Mouse (Mus musculus): ENCODE measurements around the gene Itpr1. TPM values are rescaled to one million over a fixed set of nuclear protein-coding genes. Genes with fewer than 3 reads are reported as not detected.

Itpr1 gene
- total RNA-seq, 2 experiments from 2014 or later = 39.1 to 46.2 TPM

DNA sequence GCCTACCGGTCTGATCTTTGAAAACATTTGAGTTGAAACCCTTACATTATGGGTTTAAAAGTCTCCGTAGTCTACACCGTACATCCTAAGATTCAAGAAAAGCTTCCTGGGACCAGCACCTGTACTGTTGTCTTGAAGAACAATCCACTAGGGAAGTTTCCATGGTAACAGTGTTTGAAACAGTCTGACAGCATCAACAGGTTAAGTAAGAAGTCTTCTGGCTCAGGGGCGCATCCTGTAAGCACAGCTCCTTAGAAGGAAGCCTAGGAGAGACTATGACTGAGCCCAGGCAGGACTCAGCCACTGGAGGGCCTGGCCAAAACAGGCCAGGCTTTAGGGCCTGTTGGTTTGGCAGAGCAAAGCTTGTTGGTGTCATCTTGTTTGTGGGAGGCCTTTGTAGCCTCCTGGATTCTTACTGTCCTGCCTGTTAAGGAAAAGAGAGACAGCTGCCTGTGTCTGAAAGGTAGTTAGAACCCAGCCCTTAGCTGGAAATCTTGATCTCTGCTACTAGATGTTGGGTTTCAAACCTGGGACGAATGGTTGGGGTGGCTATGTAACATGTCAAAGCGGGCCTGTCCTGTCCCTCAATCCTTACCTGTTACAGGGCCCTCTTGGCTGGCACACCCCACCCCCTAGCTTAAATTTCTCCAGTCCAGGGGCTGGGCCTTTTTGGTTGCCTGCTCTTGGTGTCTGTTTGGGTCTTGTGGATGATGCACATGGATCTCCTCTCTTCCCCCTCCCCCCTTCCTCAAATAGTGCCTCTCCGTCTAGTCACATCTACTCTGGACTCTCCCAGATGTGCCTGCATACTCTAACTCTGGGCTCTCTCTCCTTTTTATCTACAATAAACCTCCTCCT, 242.3 kb downstream of the Itpr1 start:
- intact Hi-C loops (cut with DNase I) = loop anchor here (5.0 kb wide), 1 partner anchor 77 kb away; no protein-coding TSS in a partner anchor

DNA sequence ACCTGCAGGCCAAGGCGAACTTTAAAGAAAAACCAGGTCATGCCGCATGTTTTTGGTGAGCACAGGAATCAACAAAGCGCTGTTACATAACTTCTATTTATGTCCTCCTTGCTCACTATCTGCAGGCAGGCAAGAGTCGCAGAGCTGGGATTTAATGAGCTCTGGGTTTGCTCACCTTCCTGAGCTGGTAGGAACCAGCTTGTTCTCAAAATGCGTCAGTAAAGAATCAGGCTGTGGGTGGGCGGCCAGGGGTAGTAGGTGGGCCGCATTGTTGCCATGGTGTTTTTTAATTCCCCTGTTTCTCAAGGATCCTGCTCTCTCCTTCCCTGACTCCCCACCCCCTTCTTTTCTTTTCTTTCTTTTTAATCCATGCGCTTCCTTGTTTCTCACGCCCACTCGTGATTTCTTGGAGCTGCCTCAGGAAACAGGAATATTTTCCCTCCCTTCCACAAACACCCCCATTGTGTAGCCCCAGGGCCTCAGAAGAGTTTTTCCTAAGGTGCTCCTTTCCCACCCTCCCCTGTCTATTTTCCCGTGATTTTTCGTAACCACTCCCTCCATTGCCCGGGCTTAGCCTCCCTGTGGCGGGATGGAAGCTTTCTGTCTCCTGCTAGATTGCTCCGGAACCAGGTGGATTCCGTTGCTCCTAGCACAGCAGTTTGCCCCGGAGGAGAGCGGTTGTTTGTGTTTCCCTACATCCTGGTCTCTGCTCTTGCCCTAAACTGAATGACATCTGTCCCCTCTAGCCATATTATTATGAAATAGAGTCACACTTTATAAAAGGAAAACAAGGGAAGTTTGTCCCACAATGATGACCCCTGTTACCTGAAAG, 243.6 kb downstream of the Itpr1 start:
- intact Hi-C loops (cut with DNase I) = loop anchor here (1.0 to 5.0 kb wide), 3 partner anchors 31 to 205 kb away; no protein-coding TSS in a partner anchor
- peak; percentile 39 to 64 for DNase-seq

More for the DNA sequence above, 242.3 kb downstream of the Itpr1 start:
- no peak for DNase-seq

DNA sequence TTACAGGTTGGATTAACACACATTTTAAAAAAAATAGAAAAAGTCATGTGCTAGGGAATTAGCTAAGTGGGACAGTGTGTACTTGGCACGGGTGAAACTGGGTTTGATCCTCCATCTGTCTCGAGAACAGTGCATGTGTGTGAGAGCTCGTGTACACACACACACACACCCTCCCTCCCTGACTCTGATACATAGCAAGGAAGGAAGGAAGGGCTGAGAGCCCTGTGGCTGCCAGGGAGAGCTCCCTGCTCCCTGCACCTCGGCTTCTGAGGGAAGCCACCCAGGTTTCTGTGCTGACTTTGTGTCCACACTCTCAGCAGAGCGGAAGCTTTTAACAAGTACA, 244.1 kb downstream of the Itpr1 start:
- intact Hi-C loops (cut with DNase I) = loop anchor here (1.0 to 5.0 kb wide), 2 partner anchors 32 to 75 kb away; no protein-coding TSS in a partner anchor
- peak; percentile 40 to 55 for DNase-seq

DNA sequence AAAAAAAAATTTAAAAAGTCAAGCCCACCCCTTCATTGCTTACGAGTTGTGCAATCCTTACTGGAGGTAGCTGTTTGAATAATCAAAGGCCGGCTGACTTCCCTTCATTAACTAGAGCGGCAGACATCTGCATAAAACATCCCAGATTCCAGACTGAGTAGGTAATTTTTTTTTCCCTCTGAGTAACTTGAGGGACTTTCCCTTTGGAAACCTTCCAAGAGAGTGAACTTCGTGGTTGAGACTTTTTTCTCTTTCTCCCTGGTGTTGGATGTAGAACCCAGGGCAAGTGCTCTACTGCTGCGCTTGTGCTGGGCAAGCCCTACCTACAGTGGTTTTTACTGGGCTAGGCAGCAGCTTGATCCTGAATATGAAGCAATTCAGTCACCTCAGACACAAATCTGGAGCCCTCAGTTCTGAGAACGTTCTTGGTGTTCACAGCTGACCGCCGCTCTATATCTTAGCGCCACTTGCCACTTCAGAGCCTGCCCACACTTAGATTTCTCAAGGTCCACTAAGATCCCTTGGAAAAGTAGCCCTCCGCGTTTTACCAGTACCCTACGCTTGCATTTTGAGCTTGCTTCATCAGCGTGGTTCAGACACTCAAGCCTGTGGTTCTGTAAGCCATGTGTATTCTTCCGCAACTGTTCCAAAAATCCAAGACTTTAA, 244.8 kb downstream of the Itpr1 start:
- intact Hi-C loops (cut with DNase I) = loop anchor here (1.0 to 5.0 kb wide), 2 partner anchors 32 to 75 kb away; no protein-coding TSS in a partner anchor
- DNase-seq = peak in 1 of 2 experiments; percentile 46

DNA sequence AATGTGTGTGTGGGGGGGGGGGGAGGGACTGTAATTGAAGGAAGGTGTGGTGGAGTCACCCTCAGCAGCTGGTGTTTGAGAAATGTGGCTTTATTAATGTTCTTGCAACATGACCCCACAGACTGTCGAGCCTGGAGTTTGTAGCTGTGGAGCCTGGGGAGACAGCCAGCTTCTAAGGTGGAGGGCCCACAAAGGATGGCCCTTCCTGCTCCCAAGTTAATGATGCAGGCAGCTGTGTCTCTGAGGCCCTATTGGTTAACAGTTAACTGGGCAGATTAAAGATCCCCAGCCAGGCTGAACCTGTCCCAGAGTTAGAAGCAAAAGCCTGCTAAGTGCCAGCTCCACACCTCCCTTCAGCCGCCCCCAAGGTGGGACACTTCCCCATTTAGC, 245.3 kb downstream of the Itpr1 start:
- intact Hi-C loops (cut with DNase I) = loop anchor here (5.0 kb wide), 1 partner anchor 74 kb away; no protein-coding TSS in a partner anchor
- DNase-seq = peak in 1 of 2 experiments; percentile 41

DNA sequence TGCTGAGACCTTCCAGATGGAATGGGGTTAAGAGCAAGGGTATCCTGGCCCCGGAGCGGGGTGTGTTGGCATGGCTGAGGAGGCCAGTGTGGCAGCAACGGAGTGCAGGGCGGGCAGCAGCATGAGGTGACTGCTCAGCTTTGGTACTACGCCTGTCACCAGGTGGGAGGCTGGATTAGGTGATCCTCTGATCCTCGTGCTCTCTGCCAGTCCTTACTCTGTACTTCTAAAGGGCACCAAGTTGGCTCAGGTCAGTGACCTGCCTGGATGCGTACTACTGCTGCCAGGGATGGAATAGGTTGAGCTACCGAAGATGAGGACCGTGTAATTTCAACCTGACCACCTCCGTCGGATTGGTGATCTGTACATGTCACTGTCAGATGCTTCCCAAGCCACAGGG, 245.9 kb downstream of the Itpr1 start:
- DNase-seq = no peak
- intact Hi-C loops (cut with DNase I) = loop anchor here (5.0 kb wide), 1 partner anchor 73 kb away; no protein-coding TSS in a partner anchor

DNA sequence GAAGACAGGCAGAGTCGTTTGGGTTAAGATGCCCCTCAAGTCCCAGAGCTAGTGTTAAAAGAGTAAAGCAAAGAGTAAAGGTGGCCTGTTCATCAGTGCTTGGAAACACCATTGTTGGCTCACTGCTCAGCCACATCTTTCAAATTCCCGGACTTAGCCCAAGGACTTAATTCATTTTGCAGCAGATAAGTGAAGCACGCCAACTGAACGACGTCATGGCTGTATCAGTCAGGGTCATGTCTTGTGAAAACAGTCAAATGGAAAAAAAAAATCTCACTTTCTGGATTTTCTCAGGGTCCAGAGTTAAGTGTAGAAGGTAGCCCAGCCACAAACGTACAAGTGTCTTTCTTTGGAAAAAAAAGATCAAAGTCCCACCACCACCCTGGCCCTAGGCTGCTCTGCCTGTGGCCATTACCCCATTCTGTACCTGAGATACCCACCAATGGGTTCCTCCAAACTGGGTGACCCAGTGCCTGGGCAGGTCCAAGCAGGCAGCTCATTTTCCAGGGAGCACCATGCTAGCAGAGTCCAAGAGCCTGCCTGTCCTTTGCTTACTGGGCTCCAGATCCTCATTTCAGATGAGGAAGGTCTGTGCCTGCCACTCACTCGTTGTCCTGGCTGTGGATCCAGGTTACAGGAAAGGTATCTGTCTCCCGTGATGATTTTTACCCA, 251.5 kb downstream of the Itpr1 start:
- intact Hi-C loops (cut with DNase I) = no loop called here
- peak in 1 of 2 experiments; percentile 25 for DNase-seq

DNA sequence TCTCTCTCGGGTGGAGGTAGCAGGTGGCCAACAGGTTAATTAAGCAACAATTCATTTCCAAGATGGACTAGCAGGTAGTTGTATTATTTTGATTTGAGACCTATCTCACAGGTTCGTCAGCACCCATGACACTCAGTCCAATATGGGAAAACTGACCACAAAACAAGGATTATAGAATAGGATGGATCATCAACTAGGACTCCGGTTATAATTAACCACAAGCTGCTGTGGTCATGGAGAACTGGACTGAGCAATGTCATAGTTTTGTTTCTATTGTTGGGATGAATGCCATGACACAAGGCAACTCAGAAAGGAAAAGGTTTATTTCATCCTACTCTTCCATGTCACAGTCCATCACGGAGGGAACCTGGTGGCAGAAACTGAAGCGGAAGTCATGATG, 252.3 kb downstream of the Itpr1 start:
- intact Hi-C loops (cut with DNase I) = no loop called here

DNA sequence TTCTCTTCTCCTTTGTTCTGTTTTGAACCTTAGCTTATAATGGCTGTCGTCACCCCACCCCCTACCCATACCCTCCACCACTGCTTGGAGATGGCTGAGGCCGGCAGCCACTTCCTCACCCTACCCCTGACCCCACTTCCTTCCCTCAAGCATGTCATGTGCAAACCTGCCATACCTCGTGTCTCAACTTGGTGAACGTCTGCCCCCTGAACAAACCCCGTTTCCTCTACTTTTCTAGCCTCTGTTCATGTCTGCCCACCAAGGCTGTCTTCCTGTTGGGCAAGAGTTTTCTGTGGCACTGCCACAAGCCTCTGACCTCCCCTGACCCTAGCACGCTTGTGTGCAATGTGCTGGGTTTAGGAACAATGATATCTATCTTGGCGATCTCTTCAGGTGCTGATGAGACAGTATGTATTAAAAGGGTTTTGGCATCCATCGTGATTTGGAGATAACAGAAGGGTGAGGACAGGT, 253.2 kb downstream of the Itpr1 start:
- intact Hi-C loops (cut with DNase I) = no loop called here
- DNase-seq = no peak

More for the DNA sequence above, 252.3 kb downstream of the Itpr1 start:
- no peak for DNase-seq

DNA sequence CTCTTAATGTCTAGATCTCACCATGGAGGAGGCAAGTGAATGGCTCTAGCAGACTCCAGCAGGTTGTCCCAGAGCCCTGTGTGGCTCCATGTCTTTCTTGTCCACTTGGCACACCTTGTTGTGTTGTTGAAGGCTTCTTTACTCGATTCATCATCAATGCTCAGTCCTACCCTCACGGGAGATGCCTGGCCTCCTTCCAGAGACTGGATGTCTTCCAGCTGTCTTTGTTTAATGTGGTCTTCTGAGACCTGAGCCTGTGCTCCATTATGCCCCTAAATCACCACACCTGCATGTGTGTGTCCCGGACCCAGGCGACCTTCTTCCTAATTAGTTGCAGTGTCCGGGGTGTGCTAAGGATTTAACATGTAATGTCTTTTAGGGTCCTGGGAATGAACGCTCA, 254.7 kb downstream of the Itpr1 start:
- intact Hi-C loops (cut with DNase I) = no loop called here
- peak; percentile 33 to 38 for DNase-seq

DNA sequence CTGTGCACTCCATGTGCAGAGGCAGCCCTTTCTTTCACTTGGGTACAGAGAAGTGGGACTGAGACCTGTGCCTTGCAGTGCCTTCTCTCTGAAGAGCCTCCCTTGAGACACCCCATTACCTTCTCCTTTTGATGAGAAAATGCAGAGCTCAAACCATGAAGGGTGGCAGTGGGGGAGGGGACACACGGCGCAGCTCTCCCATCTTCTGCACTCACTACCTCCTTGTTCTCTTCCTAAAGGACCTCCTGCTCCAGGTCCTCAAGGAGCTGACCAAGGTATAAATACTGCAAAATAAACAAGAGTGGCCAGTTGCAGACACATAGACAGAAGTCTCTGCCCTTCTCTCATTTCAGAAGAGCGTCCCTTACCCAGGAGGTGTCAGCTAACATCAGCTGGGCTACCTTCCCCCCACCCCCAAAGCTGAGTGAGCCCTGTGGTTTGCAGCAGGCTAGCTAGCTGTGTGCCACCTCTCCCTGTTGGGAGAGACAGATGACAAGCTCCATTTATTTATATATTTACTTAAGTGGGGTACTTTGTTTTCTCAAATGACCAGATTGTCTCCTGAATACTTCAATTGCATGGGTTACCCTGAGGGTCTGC, 255.4 kb downstream of the Itpr1 start:
- intact Hi-C loops (cut with DNase I) = no loop called here
- DNase-seq = no peak

DNA sequence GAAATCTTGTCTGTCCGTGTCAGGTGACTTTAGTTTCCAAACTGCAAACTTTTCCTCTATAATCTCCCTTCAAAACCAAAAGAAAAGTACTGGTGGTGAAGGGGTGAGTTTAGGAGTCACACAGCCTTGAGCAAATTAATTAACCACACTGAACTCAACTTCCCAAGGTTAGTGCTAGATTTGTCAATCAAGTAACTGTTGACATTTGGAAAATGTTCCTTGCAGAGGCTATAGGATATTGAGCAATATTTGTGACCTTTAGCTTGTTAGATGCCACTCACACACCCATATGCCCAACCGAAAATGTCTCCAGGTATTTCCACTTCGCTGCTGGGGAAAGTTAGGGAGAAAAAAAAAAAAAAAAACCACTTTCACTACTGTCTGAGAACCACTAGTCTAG, 259.0 kb downstream of the Itpr1 start:
- DNase-seq = no peak
- intact Hi-C loops (cut with DNase I) = no loop called here

DNA sequence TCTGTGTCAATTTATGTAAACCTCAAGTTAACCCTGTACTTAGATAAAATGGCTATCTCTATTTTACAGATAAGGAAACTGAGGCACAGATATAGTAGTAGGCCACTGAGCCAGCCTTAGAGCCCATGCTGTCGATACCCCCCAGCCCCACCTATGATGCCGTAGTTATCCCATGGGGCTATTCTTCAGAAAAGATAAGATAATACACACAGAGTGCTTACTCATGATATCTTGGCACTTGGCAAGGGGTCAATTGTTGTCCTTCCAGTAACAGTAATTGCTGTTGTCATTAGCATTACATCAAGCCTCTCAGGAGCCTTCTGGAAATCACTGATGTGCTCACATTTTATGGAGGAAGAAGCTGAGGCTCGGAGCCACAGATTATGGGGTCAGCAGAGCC, 259.9 kb downstream of the Itpr1 start:
- no peak for DNase-seq
- intact Hi-C loops (cut with DNase I) = no loop called here

DNA sequence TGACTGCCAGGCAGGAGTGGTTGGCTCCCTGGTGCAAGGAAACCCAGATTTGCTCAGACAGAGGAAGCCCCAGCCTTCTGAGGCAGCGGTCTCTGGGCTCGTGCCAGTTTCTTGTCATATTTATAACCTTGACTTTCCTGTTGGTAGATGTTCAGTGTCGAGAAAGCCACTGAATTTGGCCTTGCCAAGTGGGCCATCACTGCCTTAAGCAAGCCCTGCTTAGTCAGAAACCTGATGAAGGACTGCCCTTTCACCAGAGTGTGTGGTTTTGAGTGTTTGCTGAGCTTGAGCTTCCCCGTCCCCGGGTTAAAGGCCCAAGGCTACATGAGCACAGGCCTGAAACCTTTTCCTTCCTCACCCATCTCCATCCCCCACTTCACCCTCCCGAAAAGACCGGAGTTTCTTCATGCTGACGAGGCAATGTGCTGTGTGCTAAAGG, 263.9 kb downstream of the Itpr1 start:
- intact Hi-C loops (cut with DNase I) = no loop called here
- DNase-seq = peak in 1 of 2 experiments; percentile 33

DNA sequence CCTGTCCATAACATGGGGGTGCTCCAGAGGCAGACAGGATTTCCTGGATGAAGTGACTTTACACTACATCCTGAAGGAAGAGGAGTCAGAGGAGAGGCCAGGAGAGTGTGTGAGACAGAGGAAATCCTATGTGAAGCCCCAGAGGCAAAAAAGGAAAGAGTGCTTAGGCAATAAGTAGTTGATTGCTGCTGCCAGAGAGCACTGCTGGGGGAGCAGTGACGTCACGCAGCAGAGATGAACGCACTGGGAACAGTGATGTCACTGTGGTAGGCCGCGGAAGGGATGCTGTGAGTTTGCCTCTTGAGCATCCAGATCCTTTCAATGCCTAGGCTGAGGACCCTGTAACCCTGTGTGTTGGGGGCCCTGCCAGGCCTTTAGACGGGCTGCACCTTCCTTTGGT, 264.7 kb downstream of the Itpr1 start:
- intact Hi-C loops (cut with DNase I) = no loop called here
- DNase-seq = no peak

DNA sequence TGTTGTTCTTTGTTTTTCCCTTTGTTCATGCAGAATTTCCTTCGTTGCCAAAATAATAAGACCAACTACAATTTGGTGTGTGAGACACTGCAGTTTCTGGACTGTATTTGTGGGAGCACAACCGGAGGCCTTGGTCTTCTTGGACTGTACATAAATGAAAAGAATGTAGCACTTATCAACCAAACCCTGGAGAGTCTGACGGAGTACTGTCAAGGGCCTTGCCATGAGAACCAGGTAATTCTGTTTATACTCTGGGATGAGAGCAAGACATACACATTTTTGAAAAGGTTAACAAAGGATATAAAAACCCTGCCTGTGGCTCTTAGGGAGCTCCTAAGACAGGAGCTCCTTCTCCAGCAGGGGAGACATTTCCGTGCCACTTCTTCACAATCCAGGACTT, 268.3 kb downstream of the Itpr1 start:
- no peak for DNase-seq
- intact Hi-C loops (cut with DNase I) = no loop called here

DNA sequence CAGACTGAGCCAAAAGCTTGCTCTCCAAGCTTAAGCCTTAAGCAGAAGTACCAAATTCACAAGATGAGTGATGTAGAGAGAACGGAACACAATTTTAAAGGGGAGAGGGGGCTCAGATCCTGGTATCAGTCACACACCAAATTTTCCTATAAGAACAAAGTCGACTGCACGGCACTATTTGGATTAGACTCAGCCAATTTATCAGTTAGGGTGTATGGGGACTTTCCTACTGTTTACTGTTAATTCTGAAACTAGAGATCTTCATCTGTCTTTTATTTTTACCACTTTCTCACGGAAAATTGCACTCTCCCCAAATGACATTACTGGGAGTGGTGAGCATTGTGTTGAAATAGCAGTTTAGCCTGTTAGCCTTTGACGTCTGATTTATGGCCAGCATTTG, 269.6 kb downstream of the Itpr1 start:
- intact Hi-C loops (cut with DNase I) = no loop called here

DNA sequence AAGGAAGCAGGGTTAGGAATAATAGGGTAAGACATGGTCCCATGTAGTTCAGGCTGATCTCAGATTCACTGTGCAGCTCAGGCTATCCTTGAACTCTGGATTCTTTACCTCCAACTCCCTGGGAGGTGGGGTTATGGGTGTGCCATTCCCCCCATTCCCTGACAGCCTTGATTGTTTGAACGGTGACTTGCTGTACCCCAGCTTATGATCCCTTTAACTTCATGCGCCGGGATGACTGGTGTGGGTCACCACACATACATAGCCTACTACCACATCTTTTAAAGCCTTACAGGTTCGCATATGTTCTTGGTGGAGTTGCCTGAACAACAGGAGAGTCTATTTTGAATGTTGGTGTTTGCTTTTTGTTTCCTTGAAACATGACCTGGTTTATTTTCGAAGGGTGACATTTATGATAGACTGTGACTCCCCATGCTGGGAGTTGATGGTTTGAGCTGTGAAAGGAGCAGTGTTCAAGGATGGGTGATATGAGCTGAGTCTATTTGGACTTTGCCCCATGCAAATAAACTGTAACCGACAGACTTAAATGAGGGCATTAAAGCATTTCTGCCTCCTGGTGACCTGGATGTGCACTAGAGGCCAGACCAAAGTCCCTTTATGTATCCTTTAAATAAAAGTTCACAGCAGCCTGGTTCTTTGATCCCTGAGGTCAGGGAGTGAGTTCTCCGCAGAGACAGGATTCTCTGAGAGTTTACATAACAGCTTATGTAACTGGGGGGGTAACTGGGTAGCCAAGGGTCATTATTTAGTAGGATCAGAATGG, 273.5 kb downstream of the Itpr1 start:
- no peak for DNase-seq
- intact Hi-C loops (cut with DNase I) = loop anchor here (5.0 kb wide), 1 partner anchor 226 kb away; no protein-coding TSS in a partner anchor

More for the DNA sequence above, 269.6 kb downstream of the Itpr1 start:
- no peak for DNase-seq

Measured in heart, postnatal 36 days (tissue).